Mouse (Mus musculus) frontal cortex, postnatal 36 days (tissue): ENCODE measurements around the gene Klhl2.
A peak's percentile ranks its signal among the peaks of the same experiment; 100 is the strongest.

Source experiments
- DNase-seq, 2 experiments: peaks; one replicate each; pipeline ENCODE4 v3.0.0; 2022; ENCODE audit warnings: low spot score in 2 of 2

Klhl2 gene

GRCm38 (mm10) chr8:64769586-64769985 lies 80.2 kb downstream of the Klhl2 start:
- DNase-seq = no peak

- no peak for DNase-seq
These were observed 81.2 kb downstream of the Klhl2 start for GRCm38 (mm10) chr8:64768645-64769044.

- no peak for DNase-seq
These were observed 82.8 kb downstream of the Klhl2 start for GRCm38 (mm10) chr8:64767047-64767446.

DNA sequence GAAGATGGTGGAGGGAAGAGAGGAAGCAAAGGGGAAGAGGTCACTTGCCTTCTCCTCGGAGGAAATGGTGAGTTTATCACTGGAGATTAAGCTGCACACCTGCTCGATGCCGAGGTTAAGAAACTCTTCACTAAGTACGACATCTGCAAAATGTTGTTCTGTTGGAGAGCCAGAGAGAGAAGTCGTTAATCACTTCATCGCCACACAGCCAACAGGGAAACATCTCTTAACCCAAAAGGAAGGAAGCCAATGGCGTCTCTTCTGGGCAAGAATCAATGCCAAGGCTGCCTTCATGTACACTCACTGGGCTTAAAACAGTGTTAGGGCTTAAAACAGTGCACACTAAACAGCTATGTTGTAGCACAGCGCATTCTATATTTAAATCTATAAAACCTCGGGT lies 85.7 kb downstream of the Klhl2 start:
- DNase-seq = no peak

DNA sequence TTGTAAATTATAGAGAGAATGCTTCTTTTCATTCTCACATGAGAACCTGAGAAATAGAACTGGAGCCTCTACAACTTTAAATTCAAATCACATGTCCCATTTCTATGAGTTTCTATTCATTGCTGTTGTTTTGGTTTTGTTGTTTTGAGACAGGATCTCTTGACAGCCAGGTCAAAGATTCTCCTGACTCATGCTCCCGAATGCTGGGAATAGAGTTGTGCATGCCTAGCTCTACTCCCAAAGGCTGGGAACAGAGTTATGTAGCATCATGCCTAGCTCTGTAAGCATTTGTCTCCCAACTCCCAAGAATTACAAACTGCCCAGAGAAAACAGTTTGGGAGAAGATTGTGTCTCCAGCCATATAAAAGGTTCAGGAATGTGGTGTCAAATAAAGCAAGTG lies 87.1 kb downstream of the Klhl2 start:
- no peak for DNase-seq

DNA sequence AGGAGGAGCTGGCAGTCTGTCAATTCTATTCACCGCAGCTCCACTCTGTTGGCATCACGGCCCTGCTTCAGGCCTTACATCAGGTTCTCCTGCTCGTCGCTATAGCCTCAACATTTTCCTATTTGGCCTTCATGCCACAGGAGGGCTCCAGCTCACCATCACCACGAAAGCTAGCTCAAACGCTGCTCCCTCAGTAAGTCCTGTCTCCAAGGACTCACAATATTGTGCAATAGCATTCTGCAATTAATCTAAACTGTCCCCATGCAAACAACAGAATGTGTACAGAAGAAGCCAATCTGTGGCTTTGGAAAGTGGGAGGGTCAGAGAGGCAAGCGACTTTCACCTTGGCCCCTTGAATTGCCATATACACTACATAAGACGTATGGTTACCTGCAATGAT lies 88.4 kb downstream of the Klhl2 start:
- DNase-seq = no peak

DNA sequence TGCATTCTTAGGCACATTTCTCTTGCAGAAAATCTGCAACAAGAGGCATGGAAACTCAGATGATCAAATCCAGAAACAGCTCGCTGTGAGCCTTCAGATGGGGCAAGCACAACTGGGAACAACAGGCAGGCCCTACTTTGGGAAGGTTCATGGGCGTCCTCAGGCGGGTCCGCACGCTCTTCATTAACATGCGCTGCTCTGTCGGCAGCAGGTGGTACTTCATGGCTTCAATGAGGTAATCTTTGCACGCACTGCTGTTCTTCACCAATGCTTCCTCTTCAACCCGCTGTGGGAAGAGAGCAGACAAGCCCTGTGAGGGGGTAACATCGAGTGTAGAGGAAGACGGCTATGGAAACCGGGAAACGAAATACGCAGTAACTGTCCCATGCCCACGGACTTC lies 91.9 kb downstream of the Klhl2 start:
- DNase-seq = no peak

- DNase-seq = no peak
These were observed 103.4 kb downstream of the Klhl2 start for GRCm38 (mm10) chr8:64746215-64747058.

- DNase-seq = peak in 1 of 2 experiments; percentile 20
These were observed 109.1 kb downstream of the Klhl2 start for GRCm38 (mm10) chr8:64740547-64741211.

DNA sequence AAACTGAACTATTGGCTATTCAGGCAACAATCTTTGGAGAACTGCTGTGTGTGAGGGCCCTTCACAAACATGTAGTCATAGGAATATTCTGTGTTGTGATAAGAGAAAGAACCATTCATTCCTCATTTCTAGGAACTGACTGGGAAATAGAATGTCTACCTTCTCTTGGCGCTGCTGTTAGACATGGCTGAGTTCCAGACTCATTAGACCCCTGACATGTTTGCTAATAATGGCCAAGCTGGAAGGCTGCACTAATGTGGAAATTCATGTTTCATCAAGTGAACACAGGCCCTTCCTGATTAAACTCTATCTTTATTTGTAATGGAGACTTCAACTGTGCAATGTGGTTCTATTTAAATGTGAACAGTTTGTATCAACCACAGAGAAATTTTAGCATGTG lies 110.9 kb downstream of the Klhl2 start:
- no peak for DNase-seq

DNA sequence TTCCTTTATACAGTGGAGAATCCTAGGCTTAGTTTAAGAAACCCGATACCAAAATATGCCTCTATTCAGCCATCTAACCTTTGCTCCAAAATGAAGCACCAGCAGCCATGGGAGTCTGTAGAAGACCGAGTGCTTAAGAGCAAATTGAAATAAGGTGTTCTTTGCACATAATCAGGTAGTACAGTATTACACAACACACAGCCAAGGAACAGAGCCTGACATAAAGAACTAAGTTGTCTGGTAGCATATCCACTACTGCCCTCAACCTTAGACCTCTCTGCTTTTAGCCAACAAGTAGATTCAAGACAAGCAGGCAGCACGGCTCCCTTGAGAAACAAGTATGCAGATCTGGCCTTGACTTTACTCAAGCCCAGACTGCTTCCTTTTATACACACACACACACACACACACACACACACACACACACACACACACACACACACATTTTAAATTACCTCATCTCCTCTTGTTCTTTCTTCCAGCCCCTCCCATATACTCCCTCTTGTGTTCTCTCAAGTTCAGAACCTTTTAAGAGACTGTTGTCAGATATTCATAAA lies 113.0 kb downstream of the Klhl2 start:
- no peak for DNase-seq

DNA sequence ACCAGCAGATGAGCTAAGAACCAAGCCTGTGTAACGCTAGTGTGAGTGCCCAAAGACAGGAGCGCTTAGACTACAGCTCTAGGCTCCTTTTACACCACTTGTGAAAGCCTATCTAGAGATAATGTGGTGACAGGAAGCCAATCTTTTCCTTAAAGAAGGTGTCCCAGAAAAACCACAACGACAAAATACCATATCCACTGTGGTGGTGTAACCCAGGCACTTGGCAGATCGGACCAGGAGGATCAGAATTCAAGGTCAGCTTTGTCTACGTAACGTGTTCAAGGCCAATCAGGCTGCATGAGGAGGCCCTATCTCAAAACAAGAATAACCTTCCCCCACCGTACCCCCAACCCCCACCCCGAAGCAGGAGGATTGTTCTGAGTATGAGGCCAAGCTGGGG lies 114.7 kb downstream of the Klhl2 start:
- no peak for DNase-seq

- DNase-seq = peak; percentile 96 to 98
These were observed 116.4 kb downstream of the Klhl2 start, which contains the start of gene Msmo1 for GRCm38 (mm10) chr8:64733271-64733943. Gene Msmo1 (minus strand): TSS chr8:64733792.

- no peak for DNase-seq
These were observed 117.2 kb downstream of the Klhl2 start for GRCm38 (mm10) chr8:64732596-64732995.

DNA sequence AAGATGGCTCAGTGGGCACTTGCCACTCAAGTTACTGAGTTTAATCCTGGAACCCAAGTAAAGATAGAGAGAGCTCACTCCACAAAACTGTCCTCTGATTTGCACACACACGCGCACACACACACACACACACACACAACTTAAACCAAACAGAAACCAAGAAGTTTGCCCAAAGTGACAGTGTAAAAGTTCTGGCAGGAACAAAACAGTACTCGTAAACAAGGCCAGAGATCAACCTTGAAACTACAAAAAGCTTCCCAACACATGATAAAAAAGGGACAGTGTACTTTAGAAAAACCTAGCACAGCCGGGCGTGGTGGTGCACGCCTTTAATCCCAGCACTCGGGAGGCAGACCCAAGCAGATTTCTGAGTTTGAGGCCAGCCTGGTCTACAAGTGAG lies 121.7 kb downstream of the Klhl2 start:
- no peak for DNase-seq

DNA sequence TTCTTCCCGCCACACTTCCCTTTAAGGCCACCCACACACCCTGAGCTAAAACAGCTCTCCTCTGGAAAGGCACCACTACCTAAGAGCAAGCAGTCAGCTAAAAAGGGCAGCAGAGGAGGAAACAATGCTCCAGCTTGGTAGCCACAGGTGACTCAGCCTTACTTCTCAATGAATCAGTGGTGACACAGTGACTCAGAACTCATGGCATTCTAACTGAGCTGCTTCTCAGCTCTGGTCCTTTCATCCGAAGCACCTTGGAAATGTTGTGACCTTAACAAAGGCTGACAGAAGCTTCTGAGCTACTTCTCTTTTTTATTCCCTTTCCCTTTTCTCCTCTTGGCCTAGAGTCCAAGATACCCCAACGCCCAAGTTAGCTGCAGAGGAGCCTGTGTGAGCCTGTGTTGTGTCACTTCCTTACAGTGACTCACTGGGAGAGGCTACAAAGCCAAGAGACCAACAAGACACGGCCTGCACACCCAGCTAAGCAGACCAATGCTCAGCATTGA lies 123.6 kb downstream of the Klhl2 start:
- peak; percentile 18 to 27 for DNase-seq

DNA sequence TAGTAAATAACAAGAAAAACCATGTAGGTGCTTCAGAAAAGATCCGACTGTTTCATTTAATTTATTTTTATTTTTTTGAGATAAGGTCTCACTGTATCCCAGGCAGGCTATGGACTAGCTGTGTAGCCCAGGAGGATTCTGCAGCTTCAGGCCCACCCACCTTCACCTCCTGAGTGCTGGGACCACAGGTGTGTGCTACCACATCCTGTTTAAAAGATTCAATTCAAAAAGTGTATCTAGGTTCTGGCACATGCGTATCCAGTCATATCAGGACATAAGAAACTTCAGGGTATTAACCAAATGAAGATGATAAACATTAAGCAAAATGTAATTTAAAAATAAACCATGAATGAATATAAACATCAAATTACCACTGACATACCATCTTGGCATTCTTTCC lies 126.6 kb downstream of the Klhl2 start:
- no peak for DNase-seq

- DNase-seq = no peak
These were observed 131.9 kb downstream of the Klhl2 start for GRCm38 (mm10) chr8:64717868-64718267.

DNA sequence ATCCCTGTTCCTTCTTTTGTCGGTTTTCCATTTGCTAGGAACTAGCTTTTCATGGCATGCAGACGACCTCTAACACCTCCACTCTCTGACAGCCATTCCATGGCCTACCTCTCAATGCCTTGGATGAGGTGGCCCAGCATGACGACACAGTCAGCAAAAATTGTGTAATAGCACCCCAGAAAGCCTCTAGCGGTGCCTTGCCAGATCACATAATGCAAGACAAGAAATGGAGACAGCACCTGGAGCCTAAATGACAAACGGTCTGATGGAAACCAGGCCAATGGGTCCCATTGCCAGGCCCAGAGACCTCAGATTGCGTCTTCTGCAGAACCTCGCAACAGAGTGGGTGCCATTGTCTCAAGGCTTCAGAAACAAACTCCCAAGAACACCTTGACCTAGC lies 137.3 kb downstream of the Klhl2 start:
- no peak for DNase-seq

GRCm38 (mm10) chr8:64711544-64711943 lies 138.3 kb downstream of the Klhl2 start:
- no peak for DNase-seq

- no peak for DNase-seq
These were observed 142.3 kb downstream of the Klhl2 start for GRCm38 (mm10) chr8:64707481-64707880.

GRCm38 (mm10) chr8:64703191-64703590 lies 146.6 kb downstream of the Klhl2 start:
- no peak for DNase-seq
